Mouse (Mus musculus): ENCODE measurements around the gene Rag2. TPM values are rescaled to one million over a fixed set of nuclear protein-coding genes. Genes with fewer than 3 reads are reported as not detected.

Rag2 gene
- 0.06 and 0.49 TPM in 2 replicates for polyA plus RNA-seq (2014; fragmentation: Nextera tagmentation; extraction: Ambion mirVana)

GRCm38 (mm10) chr2:101624526-101624925 lies at the start of gene Rag2:
Rag2 (plus strand) TSS chr2:101624718.
- WGBS = 62% methylated on average over 4 of the region's 4 CpGs
- DNase-seq (ENCODE audit: low spot score) (no peak), ATAC-seq (ENCODE audit: low FRiP score) (no peak)
- Histone ChIP-seq H3K36me3 (ENCODE audit: control insufficient read depth, insufficient read depth, low read length) (no peaks in the 10 kb centered on the region), H3K4me3 (ENCODE audit: low read depth, low read length) (no peak within 1 kb of the TSS), H3K9ac (ENCODE audit: low read depth, low read length) (no peak within 1 kb of the TSS), H3K9me3 (ENCODE audit: control insufficient read depth, low read length) (no peaks in the 10 kb centered on the region), H3K27me3 (ENCODE audit: control insufficient read depth, insufficient read depth, low read length) (no peaks in the 10 kb centered on the region), H3K4me1 (replicated peaks; ENCODE audit: control insufficient read depth, insufficient read depth, low read length) (no peaks in the 10 kb centered on the region), H3K4me2 (replicated peaks; ENCODE audit: low read depth, low read length) (no peak within 1 kb of the TSS), H3K27ac (ENCODE audit: low read depth, low read length) (no peak within 1 kb of the TSS)

- Histone ChIP-seq H3K4me3 (ENCODE audit: low read depth, low read length) (no peak overlapping the region), H3K9ac (ENCODE audit: low read depth, low read length) (no peak overlapping the region), H3K27me3 (ENCODE audit: control insufficient read depth, insufficient read depth, low read length) (no peaks in the 10 kb centered on the region), H3K4me2 (replicated peaks; ENCODE audit: low read depth, low read length) (no peak overlapping the region), H3K27ac (ENCODE audit: low read depth, low read length) (no peak overlapping the region), H3K36me3 (ENCODE audit: control insufficient read depth, insufficient read depth, low read length) (no peaks in the 10 kb centered on the region), H3K4me1 (replicated peaks; ENCODE audit: control insufficient read depth, insufficient read depth, low read length) (no peaks in the 10 kb centered on the region), H3K9me3 (ENCODE audit: control insufficient read depth, low read length) (no peaks in the 10 kb centered on the region)
- DNase-seq (ENCODE audit: low spot score) (no peak), ATAC-seq (ENCODE audit: low FRiP score) (no peak)
- 91% methylated on average over 4 of the region's 4 CpGs for WGBS
These were observed 47.3 kb upstream of the Rag2 start for GRCm38 (mm10) chr2:101577243-101577642.

GRCm38 (mm10) chr2:101580027-101580426 lies 44.5 kb upstream of the Rag2 start:
- no peaks in the 10 kb centered on the region for H3K36me3 ChIP-seq (ENCODE audit: control insufficient read depth, insufficient read depth, low read length)
- 80% methylated on average over 2 of the region's 2 CpGs for WGBS

GRCm38 (mm10) chr2:101580428-101580827 lies 44.1 kb upstream of the Rag2 start:
- Histone ChIP-seq H3K4me2 (replicated peaks; ENCODE audit: low read depth, low read length) (no peak overlapping the region), H3K4me1 (replicated peaks; ENCODE audit: control insufficient read depth, insufficient read depth, low read length) (no peaks in the 10 kb centered on the region), H3K27me3 (ENCODE audit: control insufficient read depth, insufficient read depth, low read length) (no peaks in the 10 kb centered on the region), H3K27ac (ENCODE audit: low read depth, low read length) (no peak overlapping the region), H3K36me3 (ENCODE audit: control insufficient read depth, insufficient read depth, low read length) (no peaks in the 10 kb centered on the region), H3K4me3 (ENCODE audit: low read depth, low read length) (no peak overlapping the region), H3K9me3 (ENCODE audit: control insufficient read depth, low read length) (no peaks in the 10 kb centered on the region), H3K9ac (ENCODE audit: low read depth, low read length) (no peak overlapping the region)
- 89% methylated on average over 1 of the region's 1 CpGs for WGBS
- no peak for ATAC-seq (ENCODE audit: low FRiP score)
- no peak for DNase-seq (ENCODE audit: low spot score)

More at GRCm38 (mm10) chr2:101580027-101580426, 44.5 kb upstream of the Rag2 start:
- H3K4me3 ChIP-seq (ENCODE audit: low read depth, low read length) = no peak overlapping the region
- H3K4me1 ChIP-seq (replicated peaks; ENCODE audit: control insufficient read depth, insufficient read depth, low read length) = no peaks in the 10 kb centered on the region
- H3K9me3 ChIP-seq (ENCODE audit: control insufficient read depth, low read length) = no peaks in the 10 kb centered on the region
- ATAC-seq (ENCODE audit: low FRiP score) (no peak), DNase-seq (ENCODE audit: low spot score) (no peak)
- H3K4me2 ChIP-seq (replicated peaks; ENCODE audit: low read depth, low read length) = no peak overlapping the region
- H3K27me3 ChIP-seq (ENCODE audit: control insufficient read depth, insufficient read depth, low read length) = no peaks in the 10 kb centered on the region
- H3K27ac ChIP-seq (ENCODE audit: low read depth, low read length) = no peak overlapping the region
- no peak overlapping the region for H3K9ac ChIP-seq (ENCODE audit: low read depth, low read length)

GRCm38 (mm10) chr2:101580977-101581376 lies 43.5 kb upstream of the Rag2 start:
- Histone ChIP-seq H3K9me3 (ENCODE audit: control insufficient read depth, low read length) (no peaks in the 10 kb centered on the region), H3K9ac (ENCODE audit: low read depth, low read length) (no peak overlapping the region), H3K27me3 (ENCODE audit: control insufficient read depth, insufficient read depth, low read length) (no peaks in the 10 kb centered on the region), H3K4me1 (replicated peaks; ENCODE audit: control insufficient read depth, insufficient read depth, low read length) (no peaks in the 10 kb centered on the region), H3K4me2 (replicated peaks; ENCODE audit: low read depth, low read length) (no peak overlapping the region), H3K27ac (ENCODE audit: low read depth, low read length) (no peak overlapping the region), H3K4me3 (ENCODE audit: low read depth, low read length) (no peak overlapping the region), H3K36me3 (ENCODE audit: control insufficient read depth, insufficient read depth, low read length) (no peaks in the 10 kb centered on the region)
- WGBS = 81% methylated on average over 3 of the region's 3 CpGs
- ATAC-seq (ENCODE audit: low FRiP score) = no peak
- DNase-seq (ENCODE audit: low spot score) = no peak

- Histone ChIP-seq H3K27ac (ENCODE audit: low read depth, low read length) (no peak overlapping the region), H3K9me3 (ENCODE audit: control insufficient read depth, low read length) (no peaks in the 10 kb centered on the region), H3K4me1 (replicated peaks; ENCODE audit: control insufficient read depth, insufficient read depth, low read length) (no peaks in the 10 kb centered on the region), H3K9ac (ENCODE audit: low read depth, low read length) (no peak overlapping the region), H3K4me3 (ENCODE audit: low read depth, low read length) (no peak overlapping the region), H3K27me3 (ENCODE audit: control insufficient read depth, insufficient read depth, low read length) (no peaks in the 10 kb centered on the region), H3K36me3 (ENCODE audit: control insufficient read depth, insufficient read depth, low read length) (no peaks in the 10 kb centered on the region), H3K4me2 (replicated peaks; ENCODE audit: low read depth, low read length) (no peak overlapping the region)
- DNase-seq (ENCODE audit: low spot score) (no peak), ATAC-seq (ENCODE audit: low FRiP score) (no peak)
- whole genome bisulfite sequencing = 85% methylated on average over 3 of the region's 3 CpGs
These were observed 43.1 kb upstream of the Rag2 start for GRCm38 (mm10) chr2:101581418-101581817.

- H3K27me3 ChIP-seq (ENCODE audit: control insufficient read depth, insufficient read depth, low read length) = no peaks in the 10 kb centered on the region
- H3K36me3 ChIP-seq (ENCODE audit: control insufficient read depth, insufficient read depth, low read length) = no peaks in the 10 kb centered on the region
- no peaks in the 10 kb centered on the region for H3K4me1 ChIP-seq (replicated peaks; ENCODE audit: control insufficient read depth, insufficient read depth, low read length)
- H3K9me3 ChIP-seq (ENCODE audit: control insufficient read depth, low read length) = no peaks in the 10 kb centered on the region
- no peak for ATAC-seq (ENCODE audit: low FRiP score)
- no peak overlapping the region for H3K27ac ChIP-seq (ENCODE audit: low read depth, low read length)
- no peak for DNase-seq (ENCODE audit: low spot score)
- no peak overlapping the region for H3K9ac ChIP-seq (ENCODE audit: low read depth, low read length)
- no peak overlapping the region for H3K4me3 ChIP-seq (ENCODE audit: low read depth, low read length)
- no peak overlapping the region for H3K4me2 ChIP-seq (replicated peaks; ENCODE audit: low read depth, low read length)
- 72% methylated on average over 8 of the region's 8 CpGs for WGBS
These were observed 33.2 kb upstream of the Rag2 start for GRCm38 (mm10) chr2:101591356-101591755.

- H3K9ac ChIP-seq (ENCODE audit: low read depth, low read length) = no peak overlapping the region
- no peak overlapping the region for H3K4me2 ChIP-seq (replicated peaks; ENCODE audit: low read depth, low read length)
- 0 out of 2 replicates have a peak overlapping the region, but pooled peaks have one; percentile 2 for H3K27ac ChIP-seq (ENCODE audit: low read depth, low read length)
- ATAC-seq (ENCODE audit: low FRiP score) (peak; percentile 79), DNase-seq (ENCODE audit: low spot score) (peak; percentile 38)
- no peaks in the 10 kb centered on the region for H3K27me3 ChIP-seq (ENCODE audit: control insufficient read depth, insufficient read depth, low read length)
- no peak overlapping the region for H3K4me3 ChIP-seq (ENCODE audit: low read depth, low read length)
- WGBS = 41% methylated on average over 10 of the region's 10 CpGs
- no peaks in the 10 kb centered on the region for H3K4me1 ChIP-seq (replicated peaks; ENCODE audit: control insufficient read depth, insufficient read depth, low read length)
- no peaks in the 10 kb centered on the region for H3K9me3 ChIP-seq (ENCODE audit: control insufficient read depth, low read length)
- H3K36me3 ChIP-seq (ENCODE audit: control insufficient read depth, insufficient read depth, low read length) = no peaks in the 10 kb centered on the region
These were observed 32.3 kb upstream of the Rag2 start for GRCm38 (mm10) chr2:101592023-101592841.

GRCm38 (mm10) chr2:101592886-101593285 lies 31.6 kb upstream of the Rag2 start:
- 66% methylated on average over 8 of the region's 8 CpGs for WGBS
- Histone ChIP-seq H3K9me3 (ENCODE audit: control insufficient read depth, low read length) (no peaks in the 10 kb centered on the region), H3K27ac (ENCODE audit: low read depth, low read length) (no peak overlapping the region), H3K4me3 (ENCODE audit: low read depth, low read length) (no peak overlapping the region), H3K4me2 (replicated peaks; ENCODE audit: low read depth, low read length) (no peak overlapping the region), H3K36me3 (ENCODE audit: control insufficient read depth, insufficient read depth, low read length) (no peaks in the 10 kb centered on the region), H3K4me1 (replicated peaks; ENCODE audit: control insufficient read depth, insufficient read depth, low read length) (no peaks in the 10 kb centered on the region), H3K9ac (ENCODE audit: low read depth, low read length) (no peak overlapping the region), H3K27me3 (ENCODE audit: control insufficient read depth, insufficient read depth, low read length) (no peaks in the 10 kb centered on the region)
- ATAC-seq (ENCODE audit: low FRiP score) (peak; percentile 38; the same call in 1 of the 2 replicates), DNase-seq (ENCODE audit: low spot score) (no peak)

All from hindbrain, embryonic 11.5 days (tissue).